Mouse (Mus musculus) ES-E14 (cell line): ENCODE results near the gene Fdxacb1.

Experiments
- HCFC1 ChIP-seq: IDR thresholded peaks from 2 replicates; pipeline ENCODE4 v1.6.1; 2012; ENCODE audit warnings: low read length, inconsistent platforms, borderline replicate concordance; ENCODE audit not compliant: insufficient read depth
- ZC3H11A ChIP-seq: IDR thresholded peaks from 2 replicates; pipeline ENCODE4 v1.6.1; 2012; ENCODE audit warnings: low read depth, mild to moderate bottlenecking, inconsistent platforms, low read length, borderline replicate concordance

- TF ChIP-seq HCFC1 (no peak), ZC3H11A (no peak)
These were observed 6.0 kb downstream of the Fdxacb1 start for GRCm38 (mm10) chr9:50774026-50774462.
